Mouse (Mus musculus): ENCODE results near the gene Hoxa7. TPM values are rescaled to one million over a fixed set of nuclear protein-coding genes. Genes with fewer than 3 reads are reported as not detected.

Hoxa7 gene
- polyA plus RNA-seq, 1 experiment from 2014 or later: not detected

- WGBS: 2% methylated on average over 24 of the region's 24 CpGs
- Histone ChIP-seq H3K4me1 (peaks cover 11% of the 10 kb centered on the region), H3K9me3 (no peaks in the 10 kb centered on the region), H3K27ac (replicated peaks) (no peak overlapping the region), H3K9ac (replicated peaks) (no peak overlapping the region), H3K4me2 (replicated peaks) (no peak overlapping the region), H3K27me3 (peaks cover 90% of the 10 kb centered on the region), H3K4me3 (no peak overlapping the region), H3K36me3 (no peaks in the 10 kb centered on the region)
- ATAC-seq (replicated peaks): no peak
These were observed 41.0 kb upstream of the Hoxa7 start for GRCm38 (mm10) chr6:52262463-52263320.

- H3K9me3 ChIP-seq: no peaks in the 10 kb centered on the region
- H3K4me2 ChIP-seq (replicated peaks): no peak overlapping the region
- H3K27me3 ChIP-seq: peaks cover 92% of the 10 kb centered on the region
- peaks cover 11% of the 10 kb centered on the region for H3K4me1 ChIP-seq
- no peak overlapping the region for H3K4me3 ChIP-seq
- H3K27ac ChIP-seq (replicated peaks): no peak overlapping the region
- no peak for ATAC-seq (replicated peaks)
- H3K9ac ChIP-seq (replicated peaks): no peak overlapping the region
- no peaks in the 10 kb centered on the region for H3K36me3 ChIP-seq
- 5% methylated on average over 9 of the region's 9 CpGs for WGBS
These were observed 40.3 kb upstream of the Hoxa7 start for GRCm38 (mm10) chr6:52261751-52262462.

GRCm38 (mm10) chr6:52260654-52261575, 39.3 kb upstream of the Hoxa7 start, which contains the start of gene Hoxa13:
Hoxa13 (minus strand) TSS chr6:52260880.
- H3K9ac ChIP-seq (replicated peaks): no peak within 1 kb of the TSS
- no peak for ATAC-seq (replicated peaks)
- under 1% methylated on average over 67 of the region's 72 CpGs for WGBS

GRCm38 (mm10) chr6:52259811-52260261, 38.2 kb upstream of the Hoxa7 start:
- no peak for ATAC-seq (replicated peaks)
- H3K27me3 ChIP-seq: peaks cover 89% of the 10 kb centered on the region
- H3K27ac ChIP-seq (replicated peaks): no peak overlapping the region
- peak overlapping the region; percentile 30; the same call in 1 of the 2 replicates for H3K4me2 ChIP-seq (replicated peaks)
- H3K4me1 ChIP-seq: peaks cover 11% of the 10 kb centered on the region
- no peak overlapping the region for H3K9ac ChIP-seq (replicated peaks)
- under 1% methylated on average over 39 of the region's 39 CpGs for WGBS
- no peaks in the 10 kb centered on the region for H3K9me3 ChIP-seq
- no peaks in the 10 kb centered on the region for H3K36me3 ChIP-seq
- H3K4me3 ChIP-seq: no peak overlapping the region

More at GRCm38 (mm10) chr6:52260654-52261575, 39.3 kb upstream of the Hoxa7 start, which contains the start of gene Hoxa13:
- no peak within 1 kb of the TSS for H3K27ac ChIP-seq (replicated peaks)
- H3K27me3 ChIP-seq: peaks cover 90% of the 10 kb centered on the region
- H3K4me2 ChIP-seq (replicated peaks): peak within 1 kb of the TSS; percentile 30
- peak within 1 kb of the TSS; percentile 20 for H3K4me3 ChIP-seq
- H3K9me3 ChIP-seq: no peaks in the 10 kb centered on the region
- peaks cover 11% of the 10 kb centered on the region for H3K4me1 ChIP-seq
- no peaks in the 10 kb centered on the region for H3K36me3 ChIP-seq

GRCm38 (mm10) chr6:52259081-52259790, 37.6 kb upstream of the Hoxa7 start:
- H3K4me1 ChIP-seq: peaks cover 11% of the 10 kb centered on the region
- H3K36me3 ChIP-seq: no peaks in the 10 kb centered on the region
- 1% methylated on average over 25 of the region's 25 CpGs for WGBS

GRCm38 (mm10) chr6:52256956-52257355, 35.3 kb upstream of the Hoxa7 start:
- no peak for ATAC-seq (replicated peaks)
- under 1% methylated on average over 6 of the region's 6 CpGs for WGBS
- peaks cover 11% of the 10 kb centered on the region for H3K4me1 ChIP-seq
- no peaks in the 10 kb centered on the region for H3K9me3 ChIP-seq
- H3K9ac ChIP-seq (replicated peaks): no peak overlapping the region
- no peak overlapping the region for H3K4me2 ChIP-seq (replicated peaks)
- H3K27ac ChIP-seq (replicated peaks): no peak overlapping the region
- H3K4me3 ChIP-seq: no peak overlapping the region
- no peaks in the 10 kb centered on the region for H3K36me3 ChIP-seq
- peaks cover 90% of the 10 kb centered on the region for H3K27me3 ChIP-seq

More at GRCm38 (mm10) chr6:52259081-52259790, 37.6 kb upstream of the Hoxa7 start:
- Histone ChIP-seq H3K9me3 (no peaks in the 10 kb centered on the region), H3K4me2 (replicated peaks) (no peak overlapping the region), H3K27ac (replicated peaks) (no peak overlapping the region), H3K9ac (replicated peaks) (no peak overlapping the region), H3K27me3 (peaks cover 89% of the 10 kb centered on the region), H3K4me3 (no peak overlapping the region)
- ATAC-seq (replicated peaks): no peak

- WGBS: 1% methylated on average over 59 of the region's 59 CpGs
- no peaks in the 10 kb centered on the region for H3K4me1 ChIP-seq
- H3K36me3 ChIP-seq: no peaks in the 10 kb centered on the region
- no peak overlapping the region for H3K4me3 ChIP-seq
- no peak overlapping the region for H3K4me2 ChIP-seq (replicated peaks)
- H3K9ac ChIP-seq (replicated peaks): no peak overlapping the region
- H3K9me3 ChIP-seq: no peaks in the 10 kb centered on the region
- no peak for ATAC-seq (replicated peaks)
- peaks cover 93% of the 10 kb centered on the region for H3K27me3 ChIP-seq
- no peak overlapping the region for H3K27ac ChIP-seq (replicated peaks)
These were observed 32.2 kb upstream of the Hoxa7 start for GRCm38 (mm10) chr6:52253511-52254500.

- Histone ChIP-seq H3K4me2 (replicated peaks) (no peak overlapping the region), H3K36me3 (no peaks in the 10 kb centered on the region), H3K4me3 (no peak overlapping the region), H3K27ac (replicated peaks) (no peak overlapping the region), H3K27me3 (peaks cover 93% of the 10 kb centered on the region), H3K9ac (replicated peaks) (no peak overlapping the region), H3K9me3 (no peaks in the 10 kb centered on the region), H3K4me1 (no peaks in the 10 kb centered on the region)
- no peak for ATAC-seq (replicated peaks)
- under 1% methylated on average over 35 of the region's 35 CpGs for WGBS
These were observed 31.2 kb upstream of the Hoxa7 start for GRCm38 (mm10) chr6:52252775-52253376.

GRCm38 (mm10) chr6:52252016-52252774, 30.5 kb upstream of the Hoxa7 start:
- ATAC-seq (replicated peaks): no peak
- no peak overlapping the region for H3K4me3 ChIP-seq
- peaks cover 94% of the 10 kb centered on the region for H3K27me3 ChIP-seq
- no peaks in the 10 kb centered on the region for H3K9me3 ChIP-seq
- no peaks in the 10 kb centered on the region for H3K36me3 ChIP-seq
- no peak overlapping the region for H3K4me2 ChIP-seq (replicated peaks)
- WGBS: 1% methylated on average over 24 of the region's 24 CpGs
- H3K27ac ChIP-seq (replicated peaks): no peak overlapping the region
- H3K9ac ChIP-seq (replicated peaks): no peak overlapping the region
- no peaks in the 10 kb centered on the region for H3K4me1 ChIP-seq
